Mouse (Mus musculus) c-Kit-positive CD71-negative TER-119-negative erythroid progenitor cells, embryonic 14.5 days (primary cell): ENCODE results near the gene Pla2g6.

Experiments used
- DNase-seq: peaks from one replicate; pipeline ENCODE4 v3.0.0-alpha.2; 2013; ENCODE audit warnings: low read depth

Pla2g6 gene

GRCm38 (mm10) chr15:79322281-79322990 is 5.8 kb downstream of the Pla2g6 start:
- no peak for DNase-seq

GRCm38 (mm10) chr15:79321733-79322190 is 6.4 kb downstream of the Pla2g6 start:
- DNase-seq, result no peak

GRCm38 (mm10) chr15:79313848-79314369 is 14.3 kb downstream of the Pla2g6 start:
- no peak for DNase-seq

- DNase-seq, result no peak
Observed at GRCm38 (mm10) chr15:79307861-79308260, 20.3 kb downstream of the Pla2g6 start.

- DNase-seq, result no peak
Observed at GRCm38 (mm10) chr15:79306043-79306637, 22.1 kb downstream of the Pla2g6 start.

GRCm38 (mm10) chr15:79304832-79305231 is 23.4 kb downstream of the Pla2g6 start:
- no peak for DNase-seq

- no peak for DNase-seq
Observed at GRCm38 (mm10) chr15:79303725-79304124, 24.5 kb downstream of the Pla2g6 start.

GRCm38 (mm10) chr15:79299563-79300155 is 28.5 kb downstream of the Pla2g6 start:
- DNase-seq, result no peak

GRCm38 (mm10) chr15:79298553-79298952 is 29.6 kb downstream of the Pla2g6 start:
- DNase-seq, result no peak

GRCm38 (mm10) chr15:79292779-79293178 is 35.4 kb downstream of the Pla2g6 start:
- no peak for DNase-seq

GRCm38 (mm10) chr15:79290340-79290739 is 37.9 kb downstream of the Pla2g6 start:
- no peak for DNase-seq

- DNase-seq, result no peak
Observed at GRCm38 (mm10) chr15:79289441-79289840, 38.7 kb downstream of the Pla2g6 start.

GRCm38 (mm10) chr15:79288387-79288786 is 39.8 kb downstream of the Pla2g6 start:
- DNase-seq, result no peak

- DNase-seq, result no peak
Observed at GRCm38 (mm10) chr15:79287091-79287490, 41.1 kb downstream of the Pla2g6 start.

- no peak for DNase-seq
Observed at GRCm38 (mm10) chr15:79286141-79286540, 42.0 kb downstream of the Pla2g6 start.

- no peak for DNase-seq
Observed at GRCm38 (mm10) chr15:79285399-79285798, 42.8 kb downstream of the Pla2g6 start, which contains the start of gene Baiap2l2. Baiap2l2 (minus strand) TSS chr15:79285537.

- DNase-seq, result no peak
Observed at GRCm38 (mm10) chr15:79283371-79283770, 44.8 kb downstream of the Pla2g6 start.

- no peak for DNase-seq
Observed at GRCm38 (mm10) chr15:79282434-79282833, 45.8 kb downstream of the Pla2g6 start.

GRCm38 (mm10) chr15:79281389-79281788 is 46.8 kb downstream of the Pla2g6 start:
- DNase-seq, result peak; percentile 53

- DNase-seq, result no peak
Observed at GRCm38 (mm10) chr15:79280850-79281249, 47.3 kb downstream of the Pla2g6 start.

GRCm38 (mm10) chr15:79280209-79280608 is 48.0 kb downstream of the Pla2g6 start:
- no peak for DNase-seq

GRCm38 (mm10) chr15:79277728-79278127 is 50.5 kb downstream of the Pla2g6 start:
- no peak for DNase-seq

- DNase-seq, result no peak
Observed at GRCm38 (mm10) chr15:79273020-79273419, 55.2 kb downstream of the Pla2g6 start.
